Mouse (Mus musculus): ENCODE measurements around the gene Cnn2.

- TF ChIP-seq CTCF (IDR thresholded peaks at IDR 0.05; ENCODE audit: borderline replicate concordance, insufficient read depth, low read length) (no peak), POLR2A (IDR thresholded peaks at IDR 0.05; ENCODE audit: low read depth, low read length) (peak; percentile 64)
Measured at GRCm38 (mm10) chr10:79996272-79997033, 8.1 kb downstream of the Cnn2 start, which contains the start of gene Abca7.

Measured in embryonic fibroblast, embryonic 13.5 days (primary cell).